Mouse (Mus musculus): ENCODE results near the gene Olfr920. TPM values are rescaled to one million over a fixed set of nuclear protein-coding genes. Genes with fewer than 3 reads are reported as not detected.

The Olfr920 gene
- total RNA-seq (2023): not detected

GRCm38 (mm10) chr9:38751999-38752398 lies at the start of gene Olfr920:
Gene Olfr920, plus strand, starts transcription at chr9:38752299.

GRCm38 (mm10) chr9:38718102-38718501 lies 34.0 kb upstream of the Olfr920 start, which contains the start of gene Vwa5a:
Gene Vwa5a, plus strand, starts transcription at chr9:38718268.

GRCm38 (mm10) chr9:38772768-38773167 lies 20.7 kb downstream of the Olfr920 start, which contains the start of gene Olfr921:
Gene Olfr921, plus strand, starts transcription at chr9:38773068.

Other genes with a start within 250 kb of the Olfr920 start
- gene Olfr911-ps1, start 230.7 kb upstream of the Olfr920 start, total RNA-seq (2023): not detected
- gene Olfr910, start 214.4 kb upstream of the Olfr920 start, total RNA-seq (2023): not detected
- gene Olfr912, start 172.1 kb upstream of the Olfr920 start, total RNA-seq (2023): not detected
- gene Olfr913, start 159.5 kb upstream of the Olfr920 start, total RNA-seq (2023): not detected
- not detected for gene Olfr914, start 147.2 kb upstream of the Olfr920 start, total RNA-seq (2023)
- not detected for gene Olfr916, start 92.4 kb upstream of the Olfr920 start, total RNA-seq (2023)
- not detected for gene Olfr917, start 86.5 kb upstream of the Olfr920 start, total RNA-seq (2023)
- gene Olfr918, start 77.7 kb upstream of the Olfr920 start, total RNA-seq (2023): not detected
- not detected for gene Olfr919, start 48.6 kb upstream of the Olfr920 start, total RNA-seq (2023)
- 6.6 TPM for gene Vwa5a, start 34.0 kb upstream of the Olfr920 start, total RNA-seq (2023)
- gene Olfr921, start 20.8 kb downstream of the Olfr920 start, total RNA-seq (2023): not detected
- gene Olfr922, start 62.3 kb downstream of the Olfr920 start, total RNA-seq (2023): not detected
- not detected for gene Olfr923, start 74.2 kb downstream of the Olfr920 start, total RNA-seq (2023)
- gene Olfr924, start 92.2 kb downstream of the Olfr920 start, total RNA-seq (2023): not detected
- gene Olfr26, start 102.8 kb downstream of the Olfr920 start, total RNA-seq (2023): not detected
- gene Olfr926, start 124.8 kb downstream of the Olfr920 start, total RNA-seq (2023): not detected
- gene Olfr930, start 177.5 kb downstream of the Olfr920 start, total RNA-seq (2023): not detected
- gene Olfr933, start 220.0 kb downstream of the Olfr920 start, total RNA-seq (2023): not detected
- not detected for gene Olfr934, start 236.0 kb downstream of the Olfr920 start, total RNA-seq (2023)
- gene Olfr935, start 247.4 kb downstream of the Olfr920 start, total RNA-seq (2023): not detected

Measured in CD4-positive naive resting alpha-beta T cell, adult 57 days (primary cell).